Mouse (Mus musculus) monocyte, adult 5-6 weeks (primary cell): ENCODE results near the gene Reps2. TPM values are rescaled to one million over a fixed set of nuclear protein-coding genes. Genes with fewer than 3 reads are reported as not detected.

Experiments used
- ATAC-seq: fragments of 153-309, 156-312 bp; replicated peaks from 2 replicates; pipeline ENCODE4 v1.8.0; 2017; ENCODE audit warnings: mild to moderate bottlenecking; ENCODE audit not compliant: low TSS enrichment, insufficient number of reproducible peaks, severe bottlenecking, poor library complexity, low FRiP score
- total RNA-seq: library from RNA; stranded (forward); fragments of 200-1000, 200-491, 200-594 nt; gene quantifications from 3 replicates; pipeline ENCODE4 v1.2.3, GENCODE M21; 2017

The Reps2 gene
- total RNA-seq, 1 experiment from 2014 or later, result 3.7 TPM

- ATAC-seq, result no peak
Observed at GRCm38 (mm10) chrX:162413124-162413523, 230.3 kb downstream of the Reps2 start.

DNA sequence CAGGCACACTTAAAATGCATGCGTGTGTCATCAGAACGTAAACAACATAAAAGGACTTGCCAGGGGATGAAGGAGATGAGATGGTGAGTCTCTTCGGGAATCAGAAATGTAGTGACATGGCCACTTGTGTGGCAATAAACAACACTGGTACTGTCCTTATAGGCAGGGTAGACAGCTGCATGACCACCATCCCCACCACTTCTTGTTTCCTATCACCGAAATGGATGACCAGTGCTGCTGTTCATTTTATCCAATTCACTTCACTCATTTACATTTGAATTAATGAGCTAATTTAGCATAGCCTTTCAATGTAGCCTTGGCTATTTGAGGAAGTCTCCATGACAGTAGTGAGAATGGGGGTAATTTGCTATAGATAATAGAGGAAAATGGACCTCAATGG lies 236.2 kb downstream of the Reps2 start:
- no peak for ATAC-seq

- ATAC-seq, result no peak
Observed at GRCm38 (mm10) chrX:162402487-162402886, 241.0 kb downstream of the Reps2 start.

GRCm38 (mm10) chrX:162380730-162381129 lies 262.7 kb downstream of the Reps2 start:
- no peak for ATAC-seq

DNA sequence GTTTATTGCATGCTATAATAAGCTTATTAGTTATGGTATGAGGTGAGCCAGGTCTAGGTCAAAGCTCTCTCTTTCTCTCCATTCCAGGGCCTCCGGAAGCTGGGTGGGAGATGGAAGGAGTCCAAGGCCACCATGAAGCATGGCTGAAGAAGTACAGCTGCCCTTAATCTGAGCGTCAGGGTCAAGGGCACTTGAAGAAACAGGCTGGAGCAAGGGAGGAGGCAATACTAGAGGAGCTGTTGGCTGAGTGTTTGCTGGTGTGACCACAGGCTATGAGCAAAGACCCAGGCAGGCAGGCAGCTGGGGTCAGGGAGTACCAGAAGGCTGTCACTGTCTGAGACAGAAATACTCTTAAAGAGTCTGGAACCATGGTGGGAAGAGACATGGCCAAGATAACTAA lies 280.2 kb downstream of the Reps2 start:
- ATAC-seq, result no peak

Other genes with a start within 250 kb of the Reps2 start
- gene Rbbp7, start 116.8 kb upstream of the Reps2 start, total RNA-seq, result 77.8 to 130 TPM (median 129 TPM) in 3 replicates
- 37.4 to 52.6 TPM (median 50.8 TPM) in 3 replicates for gene Txlng, start 185.8 kb upstream of the Reps2 start, total RNA-seq
- gene Syap1, start 244.8 kb upstream of the Reps2 start, total RNA-seq, result 116 to 144 TPM (median 135 TPM) in 3 replicates